Mouse (Mus musculus) forebrain, postnatal 0 days (tissue): ENCODE results near the gene Eya2. TPM values are rescaled to one million over a fixed set of nuclear protein-coding genes. Genes with fewer than 3 reads are reported as not detected.
"Not testable (repeated sequence)": the region's sequence is repeated elsewhere in the genome, so short reads cannot be mapped to it uniquely, and the experiment has no call there.

Experiments used
- ATAC-seq: fragments of 200-750 bp; cut with Nextera tagmentation; 2 replicates; pipeline ENCODE4 v1.8.0; 2017; ENCODE audit warnings: mild to moderate bottlenecking, moderate library complexity
- DNase-seq: peaks from one replicate; pipeline ENCODE4 v3.0.0-alpha.2; 2015
- H3K27ac ChIP-seq: fragments of 300-500 bp; sonication (generic); 2 replicates; pipeline ENCODE4 v1.5.1; 2014; ENCODE audit warnings: low read depth, mild to moderate bottlenecking, antibody characterized with exemption, low read length, moderate library complexity, mixed read lengths
- H3K27me3 ChIP-seq: fragments of 300-500 bp; sonication (generic); 2 replicates; pipeline ENCODE4 v1.6.1; 2014; ENCODE audit warnings: mild to moderate bottlenecking, low read length, mixed read lengths; ENCODE audit not compliant: insufficient read depth
- H3K36me3 ChIP-seq: fragments of 300-500 bp; sonication (generic); 2 replicates; pipeline ENCODE4 v1.6.1; 2014; ENCODE audit warnings: mild to moderate bottlenecking, moderate library complexity; ENCODE audit not compliant: insufficient read depth
- H3K4me1 ChIP-seq: fragments of 300-500 bp; sonication (generic); 2 replicates; pipeline ENCODE4 v1.6.1; 2014; ENCODE audit warnings: antibody characterized with exemption; ENCODE audit not compliant: insufficient read depth
- H3K4me2 ChIP-seq: fragments of 300-500 bp; sonication (generic); 2 replicates; pipeline ENCODE4 v1.6.1; 2014; ENCODE audit warnings: low read depth, mild to moderate bottlenecking, moderate library complexity
- H3K4me3 ChIP-seq: fragments of 300-500 bp; sonication (generic); 2 replicates; pipeline ENCODE4 v1.5.1; 2014; ENCODE audit warnings: low read depth, low read length, mixed read lengths
- H3K9ac ChIP-seq: fragments of 300-500 bp; sonication (generic); 2 replicates; pipeline ENCODE4 v1.6.1; 2014; ENCODE audit warnings: mild to moderate bottlenecking
- H3K9me3 ChIP-seq: fragments of 300-500 bp; sonication (generic); 2 replicates; pipeline ENCODE4 v1.6.1; 2016; ENCODE audit warnings: low read length
- CTCF ChIP-seq: sonication (generic); IDR thresholded peaks from 2 replicates; pipeline ENCODE4 v1.5.1; 2016; ENCODE audit warnings: antibody characterized with exemption, control low read depth, low read depth
- WGBS: fragments of 180-500 bp; shearing (Covaris S2); extraction: QIAGEN DNeasy Blood & Tissue Kit; methylation state at CpG from one replicate; pipeline ENCODE4 v1.1.7; 2014; 5-methylcytosine and 5-hydroxymethylcytosine counted together
- polyA plus RNA-seq: library from polyadenylated mRNA; unstranded; fragments of >200 nt; fragmentation: Nextera tagmentation; extraction: Ambion mirVana; gene quantifications from 2 replicates; pipeline ENCODE4 v1.2.1, GENCODE M21; 2015
- total RNA-seq: library from RNA; depleted of rRNA; stranded (reverse); fragments of >200 nt; gene quantifications from 2 replicates; pipeline ENCODE4 v1.2.3, GENCODE M21; 2014; rRNA removed

The Eya2 gene
- total RNA-seq (5.7 and 11.3 TPM in 2 replicates), polyA plus RNA-seq (6.5 and 7.4 TPM in 2 replicates)

DNA sequence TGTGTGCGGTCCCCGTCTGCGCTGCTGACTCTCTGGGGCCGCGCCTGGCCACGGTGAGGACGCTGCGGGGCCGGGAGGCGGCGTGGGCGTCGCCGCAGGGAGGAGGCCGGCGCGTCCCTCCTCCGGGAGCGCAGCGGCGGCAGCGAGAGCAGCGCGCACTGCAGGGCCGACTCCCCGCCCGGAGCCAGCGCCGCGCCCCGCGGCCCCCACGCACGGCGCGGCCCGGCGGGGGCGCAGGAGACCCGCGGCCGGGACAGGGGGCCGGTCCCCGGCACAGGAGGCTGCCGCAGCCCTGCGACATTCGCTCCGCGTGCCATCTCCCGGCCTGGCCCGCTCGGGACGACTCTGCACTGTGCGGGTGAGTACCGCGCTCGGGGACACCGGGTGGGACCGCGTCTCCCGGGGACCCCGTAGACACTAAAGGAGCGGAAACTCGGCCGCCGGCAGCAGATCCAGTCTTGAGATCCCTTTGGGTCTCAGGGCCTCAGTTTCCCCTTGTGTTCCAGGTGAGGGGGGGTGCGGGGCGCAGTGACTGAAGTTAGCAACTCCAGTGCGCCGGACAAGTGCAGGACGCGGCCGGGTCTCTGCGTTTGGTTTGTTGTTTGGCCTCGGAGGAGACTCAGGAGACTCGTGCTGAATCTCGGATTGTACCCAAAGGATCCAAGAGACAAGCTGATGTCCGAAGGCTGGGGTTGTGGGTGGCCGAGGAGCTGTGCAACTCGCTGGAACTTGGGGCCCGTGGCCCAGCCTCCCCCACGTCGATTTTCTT is at the start of gene Eya2:
Gene Eya2 (plus strand): TSS at position 126 of the 769 bp plus-strand sequence.
- TF ChIP-seq CTCF: no peak
- Histone ChIP-seq H3K4me3 (peak within 1 kb of the TSS; percentile 54), H3K4me1 (no peaks in the 10 kb centered on the region), H3K36me3 (no peaks in the 10 kb centered on the region), H3K9me3 (no peaks in the 10 kb centered on the region), H3K27ac (no peak within 1 kb of the TSS), H3K27me3 (peaks cover 22% of the 10 kb centered on the region), H3K9ac (peak within 1 kb of the TSS; percentile 56), H3K4me2 (peak within 1 kb of the TSS; percentile 95)
- 3% methylated on average over 75 of the region's 83 CpGs for WGBS
- ATAC-seq (peak; percentile 61), DNase-seq (no peak)

- Histone ChIP-seq H3K4me1 (no peaks in the 10 kb centered on the region), H3K4me2 (no peak overlapping the region), H3K9me3 (no peaks in the 10 kb centered on the region), H3K27ac (no peak overlapping the region), H3K36me3 (no peaks in the 10 kb centered on the region), H3K9ac (no peak overlapping the region), H3K27me3 (no peaks in the 10 kb centered on the region), H3K4me3 (no peak overlapping the region)
- DNase-seq (no peak), ATAC-seq (no peak)
- TF ChIP-seq CTCF: no peak
- WGBS: 90% methylated on average over 2 of the region's 2 CpGs
Observed at GRCm38 (mm10) chr2:165545687-165546086, 49.1 kb upstream of the Eya2 start.

DNA sequence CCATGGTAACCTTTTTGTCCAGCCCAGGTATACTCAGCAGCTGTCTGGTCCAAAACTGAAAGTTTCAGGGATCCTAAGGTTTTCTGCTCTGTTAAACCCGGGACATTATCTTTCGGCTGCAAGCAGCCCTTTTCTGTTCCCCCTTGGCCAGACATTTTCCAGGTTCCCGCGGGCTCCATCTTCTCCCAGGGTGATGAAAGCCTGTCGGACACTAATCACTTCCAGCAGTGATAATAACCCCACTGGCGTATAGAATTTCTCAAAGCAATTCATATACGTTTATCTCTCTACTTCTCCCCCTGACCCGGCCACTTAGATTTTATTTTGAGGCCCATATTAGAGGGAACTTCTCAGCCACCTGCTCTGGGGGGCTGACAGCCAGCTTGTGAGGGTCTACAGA is 48.5 kb upstream of the Eya2 start:
- Histone ChIP-seq H3K27ac (no peak overlapping the region), H3K4me2 (no peak overlapping the region), H3K36me3 (no peaks in the 10 kb centered on the region), H3K9ac (no peak overlapping the region), H3K4me3 (no peak overlapping the region), H3K4me1 (no peaks in the 10 kb centered on the region), H3K27me3 (no peaks in the 10 kb centered on the region), H3K9me3 (no peaks in the 10 kb centered on the region)
- no peak for ATAC-seq
- 45% methylated on average over 8 of the region's 8 CpGs for WGBS
- DNase-seq: no peak
- TF ChIP-seq CTCF: no peak

DNA sequence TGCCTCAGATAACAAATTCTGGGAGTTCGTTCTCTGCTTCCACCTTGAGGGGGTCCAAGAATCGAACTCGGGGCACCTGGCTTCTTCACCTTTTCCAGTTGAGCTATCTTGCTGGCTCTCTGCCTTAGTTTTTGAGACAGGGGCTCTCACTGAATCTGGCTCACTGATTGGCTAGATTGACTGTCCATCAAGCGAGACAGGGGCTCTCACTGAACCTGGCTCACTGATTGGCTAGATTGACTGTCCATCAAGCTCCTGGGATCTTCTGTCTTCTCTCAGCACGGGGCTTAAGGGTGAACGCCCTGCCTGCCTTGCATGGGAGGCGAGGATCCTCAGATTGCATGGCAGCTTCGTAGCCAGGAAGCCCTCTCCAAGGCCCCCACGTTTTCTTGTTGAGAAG is 47.4 kb upstream of the Eya2 start:
- H3K9ac ChIP-seq: no peak overlapping the region
- ATAC-seq (no peak), DNase-seq (peak; percentile 67)
- 67% methylated on average over 9 of the region's 9 CpGs for WGBS
- no peak overlapping the region for H3K4me2 ChIP-seq
- no peak for TF ChIP-seq CTCF
- H3K27me3 ChIP-seq: no peaks in the 10 kb centered on the region
- no peaks in the 10 kb centered on the region for H3K36me3 ChIP-seq
- no peak overlapping the region for H3K27ac ChIP-seq
- H3K4me3 ChIP-seq: no peak overlapping the region
- no peaks in the 10 kb centered on the region for H3K4me1 ChIP-seq
- H3K9me3 ChIP-seq: no peaks in the 10 kb centered on the region

GRCm38 (mm10) chr2:165548627-165549026 is 46.2 kb upstream of the Eya2 start:
- DNase-seq: no peak
- H3K4me2 ChIP-seq: no peak overlapping the region
- no peak overlapping the region for H3K4me3 ChIP-seq
- no peaks in the 10 kb centered on the region for H3K4me1 ChIP-seq
- no peaks in the 10 kb centered on the region for H3K27me3 ChIP-seq
- H3K27ac ChIP-seq: no peak overlapping the region
- 46% methylated on average over 6 of the region's 6 CpGs for WGBS
- H3K9ac ChIP-seq: no peak overlapping the region
- no peaks in the 10 kb centered on the region for H3K9me3 ChIP-seq
- ATAC-seq: peak; percentile 66
- no peak for TF ChIP-seq CTCF
- no peaks in the 10 kb centered on the region for H3K36me3 ChIP-seq

GRCm38 (mm10) chr2:165550410-165550809 is 44.4 kb upstream of the Eya2 start:
- not testable (repeated sequence) for DNase-seq, H3K27me3 ChIP-seq, H3K27ac ChIP-seq, H3K9me3 ChIP-seq, H3K4me1 ChIP-seq, H3K4me2 ChIP-seq, H3K9ac ChIP-seq, H3K36me3 ChIP-seq, ATAC-seq, H3K4me3 ChIP-seq
- 81% methylated on average over 7 of the region's 7 CpGs for WGBS

- no peak for TF ChIP-seq CTCF
- Histone ChIP-seq H3K4me1 (no peaks in the 10 kb centered on the region), H3K4me3 (no peak overlapping the region), H3K27me3 (no peaks in the 10 kb centered on the region), H3K9ac (no peak overlapping the region), H3K9me3 (no peaks in the 10 kb centered on the region), H3K27ac (no peak overlapping the region), H3K36me3 (no peaks in the 10 kb centered on the region), H3K4me2 (no peak overlapping the region)
- no peak for ATAC-seq
- WGBS: 44% methylated on average over 9 of the region's 9 CpGs
- DNase-seq: no peak
Observed at GRCm38 (mm10) chr2:165554066-165554465, 40.8 kb upstream of the Eya2 start.
